Mouse (Mus musculus): ENCODE results near the gene Spg7. TPM values are rescaled to one million over a fixed set of nuclear protein-coding genes. Genes with fewer than 3 reads are reported as not detected.

The Spg7 gene
- polyA plus RNA-seq, 1 experiment = 14.6 TPM

DNA sequence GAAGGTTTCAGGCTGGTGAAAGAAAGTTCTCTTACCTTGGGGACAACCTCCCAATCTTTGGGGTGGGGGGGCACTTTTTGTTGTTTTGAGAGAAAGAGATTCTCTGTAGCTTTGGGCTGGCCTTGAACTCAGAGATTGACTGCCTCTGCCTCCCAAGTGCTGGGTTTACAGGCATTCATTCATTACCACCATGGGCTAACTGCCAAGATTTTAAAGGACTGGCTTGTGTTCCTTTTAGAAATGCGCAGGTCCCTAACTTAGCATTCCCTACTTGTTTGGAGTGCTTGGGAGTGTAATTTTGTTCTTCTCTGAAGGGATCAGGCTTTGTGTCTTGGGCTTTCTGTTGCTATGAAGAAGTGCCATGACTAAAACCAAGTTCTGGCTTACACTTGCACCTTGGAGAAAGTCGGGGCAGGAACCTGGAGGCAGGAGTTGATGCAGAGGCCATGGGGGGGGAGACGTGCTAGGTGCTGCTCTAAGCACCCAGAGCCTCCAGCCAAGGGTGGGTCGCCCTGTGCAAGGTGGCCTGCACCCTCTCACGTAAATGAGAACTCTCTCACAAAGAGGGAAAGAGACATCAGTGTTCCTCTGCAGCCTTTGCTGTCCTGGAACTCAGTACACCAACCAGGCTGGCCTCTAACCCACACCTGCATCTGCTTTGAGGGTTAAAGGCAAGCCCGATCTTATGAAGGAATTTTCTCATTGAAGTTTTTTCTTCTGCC lies 41.5 kb downstream of the Spg7 start:
- TF ChIP-seq GATA1 (IDR thresholded peaks at IDR 0.05; ENCODE audit: borderline replicate concordance, low read length) (no peak), FLI1 (IDR thresholded peaks at IDR 0.05; ENCODE audit: low read length) (no peak)
- Histone ChIP-seq H3K4me3 (replicated peaks) (peak overlapping the region; percentile 96), H3K9me3 (no peaks in the 10 kb centered on the region), H3K36me3 (replicated peaks; ENCODE audit: low read length) (peaks cover 27% of the 10 kb centered on the region), H3K4me1 (peaks cover 37% of the 10 kb centered on the region), H3K27me3 (replicated peaks) (peaks cover 2% of the 10 kb centered on the region)

DNA sequence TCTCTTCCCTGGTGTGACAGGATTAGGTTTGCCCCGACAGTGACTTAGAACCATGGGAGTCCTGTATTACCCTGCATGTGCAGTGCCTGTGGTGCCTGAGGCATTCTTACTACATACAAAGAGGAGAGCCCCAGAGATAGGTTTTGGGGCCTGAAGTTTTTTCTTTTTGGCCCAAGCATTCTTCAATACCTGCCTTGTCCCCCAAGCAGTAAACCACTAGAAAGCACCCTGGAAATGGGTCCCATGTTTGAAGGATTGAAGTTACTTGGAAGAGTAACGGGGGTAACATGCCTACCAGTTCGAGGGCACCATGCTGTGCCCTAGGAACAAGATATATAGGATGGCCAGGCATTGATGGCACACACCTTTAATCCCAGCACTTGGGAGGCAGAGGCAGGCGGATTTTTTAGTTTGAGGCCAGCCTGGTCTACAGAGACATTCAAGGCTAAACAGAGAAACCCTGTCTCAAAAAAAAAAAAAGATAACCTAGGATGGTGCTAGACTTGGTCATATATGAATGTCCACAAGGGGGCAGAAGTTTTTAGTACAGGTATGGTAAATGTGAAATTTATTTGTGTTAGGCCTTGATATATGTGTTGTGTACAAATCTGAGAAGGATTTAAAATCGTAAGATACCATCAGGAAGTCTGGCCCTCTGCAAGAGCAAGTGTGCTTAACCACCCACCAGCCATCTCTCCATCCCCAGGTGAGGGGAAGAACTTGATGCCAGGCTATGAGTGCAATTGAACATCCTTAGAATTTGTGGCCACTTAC lies 43.0 kb downstream of the Spg7 start:
- peaks cover 45% of the 10 kb centered on the region for H3K4me1 ChIP-seq
- H3K27me3 ChIP-seq (replicated peaks) = peaks cover 2% of the 10 kb centered on the region
- TF ChIP-seq FLI1 (IDR thresholded peaks at IDR 0.05; ENCODE audit: low read length) (no peak), GATA1 (IDR thresholded peaks at IDR 0.05; ENCODE audit: borderline replicate concordance, low read length) (no peak)
- H3K9me3 ChIP-seq = no peaks in the 10 kb centered on the region
- peaks cover 27% of the 10 kb centered on the region for H3K36me3 ChIP-seq (replicated peaks; ENCODE audit: low read length)
- H3K4me3 ChIP-seq (replicated peaks) = no peak overlapping the region

DNA sequence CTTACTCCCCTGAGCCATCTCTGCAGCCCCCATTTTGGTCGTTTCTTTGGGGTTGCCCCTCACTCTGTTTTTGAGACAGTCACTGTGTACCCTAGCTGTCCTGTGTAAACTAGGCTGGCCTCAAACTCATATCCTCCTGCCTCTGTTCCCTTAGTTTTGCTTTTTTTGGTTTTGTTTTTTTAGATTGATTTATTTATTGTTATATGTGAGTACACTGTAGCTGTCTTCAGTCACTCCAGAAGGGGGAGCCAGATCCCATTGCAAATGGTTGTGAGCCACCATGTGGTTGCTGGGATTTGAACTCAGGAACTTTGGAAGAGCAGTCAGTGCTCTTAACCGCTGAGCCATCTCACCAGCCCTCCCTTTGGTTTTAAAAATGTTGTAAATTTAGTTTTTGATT lies 43.8 kb downstream of the Spg7 start:
- Histone ChIP-seq H3K4me1 (peaks cover 49% of the 10 kb centered on the region), H3K36me3 (replicated peaks; ENCODE audit: low read length) (peaks cover 27% of the 10 kb centered on the region), H3K27me3 (replicated peaks) (peaks cover 2% of the 10 kb centered on the region), H3K9me3 (no peaks in the 10 kb centered on the region), H3K4me3 (replicated peaks) (no peak overlapping the region)
- TF ChIP-seq GATA1 (IDR thresholded peaks at IDR 0.05; ENCODE audit: borderline replicate concordance, low read length) = no peak

DNA sequence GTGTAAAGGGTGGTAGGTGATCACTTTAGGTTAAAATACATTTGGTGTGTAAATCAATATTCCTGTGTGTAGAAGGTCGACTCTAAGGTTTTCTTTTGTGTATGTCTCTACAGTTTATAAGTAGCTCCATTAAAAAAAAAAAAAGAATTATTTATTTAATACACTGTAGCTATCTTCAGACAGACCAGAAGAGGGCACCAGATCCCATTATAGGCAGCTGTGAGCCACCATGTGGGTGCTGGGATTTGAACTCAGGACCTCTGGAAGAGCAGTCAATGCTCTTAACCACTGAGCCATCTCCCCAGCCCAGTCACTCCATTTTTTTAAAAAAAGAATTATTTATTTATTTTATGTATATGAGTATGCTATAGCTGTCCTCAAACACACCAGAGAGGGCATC lies 45.3 kb downstream of the Spg7 start:
- H3K4me1 ChIP-seq = peaks cover 52% of the 10 kb centered on the region
- no peak overlapping the region for H3K4me3 ChIP-seq (replicated peaks)
- H3K9me3 ChIP-seq = no peaks in the 10 kb centered on the region
- peaks cover 2% of the 10 kb centered on the region for H3K27me3 ChIP-seq (replicated peaks)
- H3K36me3 ChIP-seq (replicated peaks; ENCODE audit: low read length) = peaks cover 27% of the 10 kb centered on the region
- TF ChIP-seq FLI1 (IDR thresholded peaks at IDR 0.05; ENCODE audit: low read length) = no peak
- TF ChIP-seq GATA1 (IDR thresholded peaks at IDR 0.05; ENCODE audit: borderline replicate concordance, low read length) = no peak

DNA sequence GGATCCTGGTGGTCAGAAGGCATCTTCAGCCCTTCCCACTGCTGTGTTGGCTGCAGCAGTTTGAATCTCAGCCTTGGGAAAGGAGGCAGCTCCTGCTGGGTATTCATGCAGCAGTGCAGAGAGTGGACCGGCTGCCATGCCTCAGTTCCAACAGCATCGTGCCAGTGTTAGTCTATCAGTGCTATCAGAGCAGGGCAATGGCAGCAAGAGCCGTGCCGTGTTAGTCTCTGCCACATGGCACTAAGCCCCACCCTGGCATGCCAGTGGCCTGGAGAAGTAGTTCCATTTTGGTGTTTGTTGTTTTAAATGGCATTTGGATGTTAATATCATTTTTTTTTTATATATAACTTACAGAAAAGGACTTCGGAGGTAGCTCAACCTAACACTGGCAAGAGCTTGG lies 46.2 kb downstream of the Spg7 start:
- Histone ChIP-seq H3K4me3 (replicated peaks) (no peak overlapping the region), H3K9me3 (no peaks in the 10 kb centered on the region), H3K36me3 (replicated peaks; ENCODE audit: low read length) (peaks cover 18% of the 10 kb centered on the region), H3K27me3 (replicated peaks) (peaks cover 2% of the 10 kb centered on the region), H3K4me1 (peaks cover 49% of the 10 kb centered on the region)
- TF ChIP-seq FLI1 (IDR thresholded peaks at IDR 0.05; ENCODE audit: low read length) (no peak), GATA1 (IDR thresholded peaks at IDR 0.05; ENCODE audit: borderline replicate concordance, low read length) (no peak)

DNA sequence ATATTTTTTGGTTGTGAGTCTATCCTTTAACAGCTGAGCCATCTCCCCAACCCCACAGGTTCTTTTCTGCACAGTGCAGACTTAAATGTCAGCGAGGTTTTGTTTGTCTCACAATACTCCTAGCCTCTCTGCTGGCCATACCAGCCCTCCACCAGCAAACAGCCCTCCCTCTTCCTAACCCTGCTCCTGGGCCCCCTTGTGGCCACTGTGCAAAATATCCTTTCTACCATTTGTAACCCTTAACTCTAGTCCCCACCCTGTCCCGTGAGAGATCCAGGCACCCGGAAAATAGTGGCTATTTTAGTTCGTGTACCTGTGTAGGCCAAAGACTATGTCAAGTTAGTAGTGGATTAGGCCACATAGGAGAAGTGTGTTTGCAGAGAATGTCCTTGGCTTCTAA lies 47.9 kb downstream of the Spg7 start:
- no peak for TF ChIP-seq GATA1 (IDR thresholded peaks at IDR 0.05; ENCODE audit: borderline replicate concordance, low read length)
- no peak for TF ChIP-seq FLI1 (IDR thresholded peaks at IDR 0.05; ENCODE audit: low read length)
- no peaks in the 10 kb centered on the region for H3K9me3 ChIP-seq
- H3K4me1 ChIP-seq = peaks cover 51% of the 10 kb centered on the region
- peaks cover 1% of the 10 kb centered on the region for H3K36me3 ChIP-seq (replicated peaks; ENCODE audit: low read length)
- H3K27me3 ChIP-seq (replicated peaks) = peaks cover 9% of the 10 kb centered on the region
- H3K4me3 ChIP-seq (replicated peaks) = no peak overlapping the region

DNA sequence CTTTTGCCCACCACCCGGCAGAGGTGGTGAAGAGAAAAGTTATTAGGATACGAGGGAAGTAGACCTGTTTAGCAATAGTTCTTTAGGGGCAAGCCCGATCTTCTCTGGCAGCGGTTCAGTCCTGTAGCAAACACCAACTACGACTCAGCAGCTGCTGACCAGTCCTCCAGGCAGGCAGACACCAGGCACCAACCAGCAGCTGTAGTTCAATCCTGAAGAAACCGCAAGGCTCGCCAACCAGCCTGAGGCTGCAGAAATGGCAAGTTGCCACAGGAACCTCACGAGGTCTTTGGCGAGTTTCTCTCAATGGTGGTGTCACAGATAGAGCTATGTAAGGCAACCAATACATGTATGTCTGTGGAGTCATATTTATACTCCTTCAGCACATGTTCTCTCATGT lies 50.1 kb downstream of the Spg7 start:
- Histone ChIP-seq H3K4me3 (replicated peaks) (no peak overlapping the region), H3K4me1 (peaks cover 70% of the 10 kb centered on the region), H3K27me3 (replicated peaks) (peaks cover 31% of the 10 kb centered on the region), H3K36me3 (replicated peaks; ENCODE audit: low read length) (no peaks in the 10 kb centered on the region), H3K9me3 (no peaks in the 10 kb centered on the region)
- TF ChIP-seq GATA1 (IDR thresholded peaks at IDR 0.05; ENCODE audit: borderline replicate concordance, low read length) (no peak), FLI1 (IDR thresholded peaks at IDR 0.05; ENCODE audit: low read length) (no peak)

DNA sequence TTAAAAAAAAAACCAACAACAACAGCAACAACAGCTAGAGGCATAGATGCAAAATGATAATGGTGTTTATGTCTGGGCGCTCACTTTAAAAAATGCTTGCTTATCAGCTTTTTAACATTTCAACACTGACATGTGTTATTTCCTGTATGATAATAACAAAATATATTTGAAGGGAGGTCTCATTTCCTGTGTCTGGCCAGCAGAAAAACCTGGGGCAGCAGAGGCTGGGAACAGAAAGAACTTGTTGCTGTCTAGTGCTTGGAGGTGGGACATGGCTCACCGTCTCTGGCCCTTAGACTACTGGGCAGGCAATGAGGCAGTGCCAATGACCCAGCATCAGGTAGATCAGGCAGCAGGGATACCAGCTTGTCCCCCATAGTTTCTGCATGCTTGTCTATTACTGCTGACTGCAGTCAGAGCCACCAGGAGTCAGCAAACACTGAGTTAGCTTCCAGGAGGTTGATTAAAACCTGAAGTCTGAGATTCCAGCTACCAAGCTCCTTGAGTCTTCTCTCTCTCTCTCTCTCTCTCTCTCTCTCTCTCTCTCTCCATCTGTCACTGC lies 51.2 kb downstream of the Spg7 start:
- H3K27me3 ChIP-seq (replicated peaks) = peaks cover 40% of the 10 kb centered on the region
- H3K4me3 ChIP-seq (replicated peaks) = peak overlapping the region; percentile 47
- no peaks in the 10 kb centered on the region for H3K36me3 ChIP-seq (replicated peaks; ENCODE audit: low read length)
- no peaks in the 10 kb centered on the region for H3K9me3 ChIP-seq
- TF ChIP-seq GATA1 (IDR thresholded peaks at IDR 0.05; ENCODE audit: borderline replicate concordance, low read length) = no peak
- TF ChIP-seq FLI1 (IDR thresholded peaks at IDR 0.05; ENCODE audit: low read length) = no peak
- H3K4me1 ChIP-seq = peaks cover 78% of the 10 kb centered on the region

DNA sequence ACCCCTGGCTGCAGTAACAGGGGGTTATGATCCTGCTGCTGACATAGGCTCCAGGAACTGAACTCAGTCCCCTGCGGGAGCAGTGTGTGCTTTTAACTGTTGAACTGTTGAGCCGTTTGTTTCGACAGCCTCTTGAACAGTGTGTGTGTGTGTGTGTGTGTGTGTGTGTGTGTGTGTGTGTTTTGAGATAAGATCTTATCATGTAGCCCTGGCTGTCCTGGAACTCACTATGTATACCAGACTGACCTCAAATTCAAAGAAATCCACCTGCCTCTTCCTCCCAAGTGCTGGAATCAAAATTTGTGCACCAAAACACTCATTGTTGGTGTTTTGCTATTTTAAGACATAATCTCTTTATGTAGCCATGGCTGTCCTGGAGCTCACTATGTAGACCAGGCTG lies 51.9 kb downstream of the Spg7 start:
- H3K4me3 ChIP-seq (replicated peaks) = no peak overlapping the region
- peaks cover 47% of the 10 kb centered on the region for H3K27me3 ChIP-seq (replicated peaks)
- H3K36me3 ChIP-seq (replicated peaks; ENCODE audit: low read length) = no peaks in the 10 kb centered on the region
- H3K4me1 ChIP-seq = peaks cover 75% of the 10 kb centered on the region
- no peak for TF ChIP-seq GATA1 (IDR thresholded peaks at IDR 0.05; ENCODE audit: borderline replicate concordance, low read length)
- no peak for TF ChIP-seq FLI1 (IDR thresholded peaks at IDR 0.05; ENCODE audit: low read length)
- H3K9me3 ChIP-seq = no peaks in the 10 kb centered on the region

Measured in megakaryocyte, embryonic 14.5 days (primary cell).